Mouse (Mus musculus): Measurements from ENCODE around the gene Mrpl16. TPM values are rescaled to one million over a fixed set of nuclear protein-coding genes. Genes with fewer than 3 reads are reported as not detected.

The Mrpl16 gene
- total and polyA plus RNA-seq, 3 experiments = 46.8 to 58.3 TPM; not detected in 1

- Histone ChIP-seq H3K27ac (ENCODE audit: control insufficient read depth, low read depth, low read length) (no peak overlapping the region), H3K36me3 (ENCODE audit: control insufficient read depth in 1 of 2, insufficient read depth in 2 of 2, low read length in 2 of 2) (peaks cover 0 to 6% of the 10 kb centered on the region in 2 experiments; a peak in 1 of 4 replicates), H3K4me3 (ENCODE audit: control insufficient read depth in 1 of 2, insufficient read depth in 1 of 2, low read depth in 2 of 2, low read length in 2 of 2) (no peak overlapping the region), H3K4me1 (ENCODE audit: control insufficient read depth in 1 of 2, insufficient read depth in 2 of 2, low read length in 2 of 2) (peaks cover 6 to 10% of the 10 kb centered on the region in 2 experiments; a peak in 2 of 4 replicates), H3K9ac (ENCODE audit: control insufficient read depth, low read depth, low read length, poor library complexity, severe bottlenecking) (no peak overlapping the region), H3K9me3 (replicated peaks; ENCODE audit: insufficient read depth, low read length) (no peaks in the 10 kb centered on the region), H3K27me3 (ENCODE audit: control insufficient read depth in 1 of 2, insufficient read depth in 2 of 2, low read length in 2 of 2) (no peaks in the 10 kb centered on the region; a peak in 2 of 4 replicates), H3K79me2 (ENCODE audit: control insufficient read depth, insufficient read depth, low read length, poor library complexity) (no peaks in the 10 kb centered on the region)
- no peak for TF ChIP-seq MYB (IDR thresholded peaks at IDR 0.05; ENCODE audit: low read depth, low read length)
- TF ChIP-seq ZKSCAN1 (IDR thresholded peaks at IDR 0.05; ENCODE audit: low read depth, low read length) = no peak
- TF ChIP-seq ZC3H11A (IDR thresholded peaks at IDR 0.05; ENCODE audit: low read depth, low read length) = no peak
- TF ChIP-seq BHLHE40 (IDR thresholded peaks at IDR 0.05; ENCODE audit: borderline replicate concordance, low read depth, low read length) = no peak
- no peak for TF ChIP-seq CHD1 (IDR thresholded peaks at IDR 0.05; ENCODE audit: low read depth, low read length)
- no peak for TF ChIP-seq CHD2 (IDR thresholded peaks at IDR 0.05; ENCODE audit: low read length)
- no peak for TF ChIP-seq ELF1 (IDR thresholded peaks at IDR 0.05; ENCODE audit: low read depth, low read length)
- TF ChIP-seq EP300 (IDR thresholded peaks at IDR 0.05; ENCODE audit: low read depth in 1 of 2, low read length in 2 of 2) = no peak
- TF ChIP-seq TAL1 (IDR thresholded peaks at IDR 0.05; ENCODE audit: low read length) = no peak
- TF ChIP-seq TBP (IDR thresholded peaks at IDR 0.05; ENCODE audit: low read depth, low read length) = no peak
- no peak for TF ChIP-seq CTCF (IDR thresholded peaks at IDR 0.05 in 2 of 3, conservative IDR thresholded peaks at IDR 0.05 in 1 of 3; ENCODE audit: control insufficient read depth in 1 of 3, insufficient read depth in 1 of 3, low read depth in 2 of 3, low read length in 3 of 3, poor library complexity in 1 of 3, severe bottlenecking in 1 of 3)
- TF ChIP-seq SIN3A (IDR thresholded peaks at IDR 0.05; ENCODE audit: low read length) = no peak
- no peak for TF ChIP-seq MAFK (IDR thresholded peaks at IDR 0.05; ENCODE audit: borderline replicate concordance, low read depth, low read length)
- TF ChIP-seq UBTF (IDR thresholded peaks at IDR 0.05; ENCODE audit: borderline replicate concordance, insufficient read depth, low read depth, low read length) = no peak
- TF ChIP-seq MYC (IDR thresholded peaks at IDR 0.05; ENCODE audit: low read depth, low read length) = no peak
- no peak for TF ChIP-seq NRF1 (IDR thresholded peaks at IDR 0.05; ENCODE audit: insufficient read depth, low read depth, low read length, poor library complexity, severe bottlenecking)
- no peak for TF ChIP-seq KAT2A (conservative IDR thresholded peaks at IDR 0.05; ENCODE audit: low read depth, low read length)
- no peak for TF ChIP-seq POLR2AphosphoS2 (IDR thresholded peaks at IDR 0.05; ENCODE audit: low read length)
- no peak for DNase-seq (ENCODE audit: low read depth, low spot score)
These were observed 45.9 kb upstream of the Mrpl16 start for GRCm38 (mm10) chr19:11724275-11724674.

- no peaks in the 10 kb centered on the region for H3K9me3 ChIP-seq (replicated peaks; ENCODE audit: insufficient read depth, low read length)
- no peak overlapping the region for H3K4me3 ChIP-seq (ENCODE audit: control insufficient read depth in 1 of 2, insufficient read depth in 1 of 2, low read depth in 2 of 2, low read length in 2 of 2)
- DNase-seq (ENCODE audit: low read depth, low spot score) = peak; percentile 76
- peaks cover 16 to 18% of the 10 kb centered on the region in 2 experiments for H3K4me1 ChIP-seq (ENCODE audit: control insufficient read depth in 1 of 2, insufficient read depth in 2 of 2, low read length in 2 of 2)
- H3K36me3 ChIP-seq (ENCODE audit: control insufficient read depth in 1 of 2, insufficient read depth in 2 of 2, low read length in 2 of 2) = peaks cover 0 to 12% of the 10 kb centered on the region in 2 experiments; a peak in 2 of 4 replicates
- no peaks in the 10 kb centered on the region for H3K79me2 ChIP-seq (ENCODE audit: control insufficient read depth, insufficient read depth, low read length, poor library complexity)
- H3K9ac ChIP-seq (ENCODE audit: control insufficient read depth, low read depth, low read length, poor library complexity, severe bottlenecking) = no peak overlapping the region
- H3K27me3 ChIP-seq (ENCODE audit: control insufficient read depth in 1 of 2, insufficient read depth in 2 of 2, low read length in 2 of 2) = no peaks in the 10 kb centered on the region
- H3K27ac ChIP-seq (ENCODE audit: control insufficient read depth, low read depth, low read length) = no peak overlapping the region; the same call in 1 of the 2 replicates
- TF ChIP-seq UBTF (IDR thresholded peaks at IDR 0.05; ENCODE audit: borderline replicate concordance, insufficient read depth, low read depth, low read length) (no peak), SIN3A (IDR thresholded peaks at IDR 0.05; ENCODE audit: low read length) (peak; percentile 48), MXI1 (IDR thresholded peaks at IDR 0.05; ENCODE audit: low read depth, low read length) (no peak; the same call in 1 of the 2 replicates), TBP (IDR thresholded peaks at IDR 0.05; ENCODE audit: low read depth, low read length) (no peak), JUND (IDR thresholded peaks at IDR 0.05; ENCODE audit: low read depth, low read length) (no peak), ZC3H11A (IDR thresholded peaks at IDR 0.05; ENCODE audit: low read depth, low read length) (no peak), MAX (IDR thresholded peaks at IDR 0.05; ENCODE audit: low read length) (no peak), GABPA (IDR thresholded peaks at IDR 0.05; ENCODE audit: low read depth, low read length) (no peak), EP300 (IDR thresholded peaks at IDR 0.05; ENCODE audit: low read depth in 1 of 2, low read length in 2 of 2) (peak; percentile 93 to 95), CTCF (IDR thresholded peaks at IDR 0.05 in 2 of 3, conservative IDR thresholded peaks at IDR 0.05 in 1 of 3; ENCODE audit: control insufficient read depth in 1 of 3, insufficient read depth in 1 of 3, low read depth in 2 of 3, low read length in 3 of 3, poor library complexity in 1 of 3, severe bottlenecking in 1 of 3) (no peak), MAZ (IDR thresholded peaks at IDR 0.05; ENCODE audit: low read depth, low read length) (no peak), BHLHE40 (IDR thresholded peaks at IDR 0.05; ENCODE audit: borderline replicate concordance, low read depth, low read length) (no peak), NRF1 (IDR thresholded peaks at IDR 0.05; ENCODE audit: insufficient read depth, low read depth, low read length, poor library complexity, severe bottlenecking) (peak; percentile 69), ELF1 (IDR thresholded peaks at IDR 0.05; ENCODE audit: low read depth, low read length) (no peak), USF1 (IDR thresholded peaks at IDR 0.05; ENCODE audit: low read depth, low read length) (no peak), RCOR1 (IDR thresholded peaks at IDR 0.05; ENCODE audit: low read depth, low read length) (peak; percentile 56; the same call in 1 of the 2 replicates), CHD1 (IDR thresholded peaks at IDR 0.05; ENCODE audit: low read depth, low read length) (no peak), E2F4 (IDR thresholded peaks at IDR 0.05; ENCODE audit: borderline replicate concordance, low read depth, low read length) (no peak), ZMIZ1 (IDR thresholded peaks at IDR 0.05; ENCODE audit: low read depth, low read length) (no peak), TCF12 (IDR thresholded peaks at IDR 0.05; ENCODE audit: low read depth, low read length) (peak; percentile 94), MYB (IDR thresholded peaks at IDR 0.05; ENCODE audit: low read depth, low read length) (peak; percentile 87), HCFC1 (IDR thresholded peaks at IDR 0.05; ENCODE audit: low read depth, low read length) (no peak)
These were observed 44.3 kb upstream of the Mrpl16 start for GRCm38 (mm10) chr19:11725915-11726314.
